Mouse (Mus musculus) megakaryocyte, embryonic 14.5 days (primary cell): ENCODE measurements around the gene Vwa8. TPM values are rescaled to one million over a fixed set of nuclear protein-coding genes. Genes with fewer than 3 reads are reported as not detected.

ENCODE experiments used
- H3K27me3 ChIP-seq: replicated peaks from 2 replicates; pipeline ENCODE3; 2012; ENCODE audit warnings: inconsistent platforms
- H3K36me3 ChIP-seq: replicated peaks from 2 replicates; pipeline ENCODE3; 2012; ENCODE audit warnings: low read length, inconsistent platforms, mixed read lengths
- H3K4me1 ChIP-seq: 2 replicates; pipeline ENCODE4 v1.6.1; 2012; ENCODE audit warnings: inconsistent platforms
- H3K4me3 ChIP-seq: replicated peaks from 2 replicates; pipeline ENCODE3; 2012; ENCODE audit warnings: moderate library complexity, mild to moderate bottlenecking, inconsistent platforms
- H3K9me3 ChIP-seq: 2 replicates; pipeline ENCODE4 v1.6.1; 2012; ENCODE audit warnings: inconsistent platforms
- FLI1 ChIP-seq: IDR thresholded peaks from 2 replicates; pipeline ENCODE4 v1.6.1; 2012; ENCODE audit warnings: low read length, inconsistent platforms, mixed read lengths
- GATA1 ChIP-seq: IDR thresholded peaks from 3 replicates; pipeline ENCODE4 v1.6.1; 2012; ENCODE audit warnings: mixed read lengths, low read length, inconsistent platforms, borderline replicate concordance
- polyA plus RNA-seq: library from polyadenylated mRNA; stranded (reverse); fragments of >175 nt; gene quantifications from 2 replicates; pipeline ENCODE4 v1.2.3, GENCODE M21; 2012; ENCODE audit warnings: low replicate concordance; ENCODE audit not compliant: insufficient read depth

Vwa8 gene
- polyA plus RNA-seq, 1 experiment: 0.75 TPM

- Histone ChIP-seq H3K9me3 (no peaks in the 10 kb centered on the region), H3K36me3 (no peaks in the 10 kb centered on the region), H3K4me1 (no peaks in the 10 kb centered on the region), H3K4me3 (no peak overlapping the region), H3K27me3 (no peaks in the 10 kb centered on the region)
- TF ChIP-seq FLI1 (no peak), GATA1 (no peak)
Measured at GRCm38 (mm10) chr14:79069515-79069914, 220.7 kb downstream of the Vwa8 start.

- H3K36me3 ChIP-seq: no peaks in the 10 kb centered on the region
- H3K4me1 ChIP-seq: 0 out of 2 replicates have a peak, but pooled peaks cover 3% of the 10 kb centered on the region
- no peaks in the 10 kb centered on the region for H3K9me3 ChIP-seq
- H3K4me3 ChIP-seq: no peak overlapping the region
- TF ChIP-seq GATA1 (no peak), FLI1 (no peak)
- no peaks in the 10 kb centered on the region for H3K27me3 ChIP-seq
Measured at GRCm38 (mm10) chr14:79074786-79075185, 225.9 kb downstream of the Vwa8 start.

- H3K9me3 ChIP-seq: no peaks in the 10 kb centered on the region
- H3K27me3 ChIP-seq: no peaks in the 10 kb centered on the region
- H3K4me1 ChIP-seq: peaks cover 8% of the 10 kb centered on the region
- no peak overlapping the region for H3K4me3 ChIP-seq
- TF ChIP-seq FLI1 (no peak), GATA1 (no peak)
- H3K36me3 ChIP-seq: no peaks in the 10 kb centered on the region
Measured at GRCm38 (mm10) chr14:79076560-79077300, 227.9 kb downstream of the Vwa8 start.

- H3K36me3 ChIP-seq: no peaks in the 10 kb centered on the region
- TF ChIP-seq GATA1 (no peak), FLI1 (no peak)
- no peaks in the 10 kb centered on the region for H3K27me3 ChIP-seq
- H3K4me3 ChIP-seq: no peak overlapping the region
- H3K4me1 ChIP-seq: peaks cover 5% of the 10 kb centered on the region
- no peaks in the 10 kb centered on the region for H3K9me3 ChIP-seq
Measured at GRCm38 (mm10) chr14:79083573-79083972, 234.7 kb downstream of the Vwa8 start.

GRCm38 (mm10) chr14:79086006-79086405, 237.2 kb downstream of the Vwa8 start:
- Histone ChIP-seq H3K36me3 (no peaks in the 10 kb centered on the region), H3K4me1 (peaks cover 13% of the 10 kb centered on the region), H3K27me3 (no peaks in the 10 kb centered on the region), H3K9me3 (no peaks in the 10 kb centered on the region), H3K4me3 (no peak overlapping the region)
- TF ChIP-seq FLI1 (no peak), GATA1 (no peak)

- no peak for TF ChIP-seq GATA1
- TF ChIP-seq FLI1: no peak
- Histone ChIP-seq H3K9me3 (0 out of 2 replicates have a peak, but pooled peaks cover 1% of the 10 kb centered on the region), H3K4me1 (peaks cover 14% of the 10 kb centered on the region), H3K27me3 (no peaks in the 10 kb centered on the region), H3K36me3 (peaks cover 5% of the 10 kb centered on the region), H3K4me3 (no peak overlapping the region)
Measured at GRCm38 (mm10) chr14:79089464-79089863, 240.6 kb downstream of the Vwa8 start.

- no peaks in the 10 kb centered on the region for H3K27me3 ChIP-seq
- H3K36me3 ChIP-seq: peaks cover 7% of the 10 kb centered on the region
- 0 out of 2 replicates have a peak, but pooled peaks cover 2% of the 10 kb centered on the region for H3K9me3 ChIP-seq
- no peak for TF ChIP-seq GATA1
- no peak for TF ChIP-seq FLI1
- H3K4me3 ChIP-seq: no peak overlapping the region
- no peaks in the 10 kb centered on the region for H3K4me1 ChIP-seq
Measured at GRCm38 (mm10) chr14:79097181-79097580, 248.3 kb downstream of the Vwa8 start.

- Histone ChIP-seq H3K4me3 (no peak overlapping the region), H3K4me1 (no peaks in the 10 kb centered on the region), H3K27me3 (no peaks in the 10 kb centered on the region), H3K36me3 (no peaks in the 10 kb centered on the region), H3K9me3 (peaks cover 6% of the 10 kb centered on the region)
- TF ChIP-seq GATA1 (no peak), FLI1 (no peak)
Measured at GRCm38 (mm10) chr14:79106655-79107515, 258.0 kb downstream of the Vwa8 start.

GRCm38 (mm10) chr14:79109375-79109774, 260.5 kb downstream of the Vwa8 start:
- Histone ChIP-seq H3K4me3 (no peak overlapping the region), H3K9me3 (peaks cover 6% of the 10 kb centered on the region), H3K36me3 (no peaks in the 10 kb centered on the region), H3K27me3 (no peaks in the 10 kb centered on the region), H3K4me1 (no peaks in the 10 kb centered on the region; the same call in 1 of the 2 replicates)
- no peak for TF ChIP-seq FLI1
- no peak for TF ChIP-seq GATA1

GRCm38 (mm10) chr14:79110012-79110411, 261.2 kb downstream of the Vwa8 start:
- Histone ChIP-seq H3K36me3 (no peaks in the 10 kb centered on the region), H3K27me3 (no peaks in the 10 kb centered on the region), H3K9me3 (peaks cover 6% of the 10 kb centered on the region), H3K4me3 (no peak overlapping the region), H3K4me1 (peaks cover 5% of the 10 kb centered on the region; the same call in 1 of the 2 replicates)
- TF ChIP-seq FLI1 (no peak), GATA1 (no peak)
